Mouse (Mus musculus): ENCODE data around the gene Gbp6. TPM values are rescaled to one million over a fixed set of nuclear protein-coding genes. Genes with fewer than 3 reads are reported as not detected.
A peak's percentile ranks its signal among the peaks of the same experiment; 100 is the strongest.
"Not testable (repeated sequence)": the region's sequence is repeated elsewhere in the genome, so short reads cannot be mapped to it uniquely, and the experiment has no call there.

The Gbp6 gene
- 5.7 and 6.0 TPM in 2 replicates for total RNA-seq (2021)
- long read RNA-seq, experiment 1, partial matches to known transcripts = 0 of 7 reads
- long read RNA-seq, experiment 1, other reads (novel, unspliced or antisense) = 3 of 7 reads
- long read RNA-seq, experiment 2, partial matches to known transcripts = 0 of 2 reads
- long read RNA-seq, experiment 2, other reads (novel, unspliced or antisense) = 0 of 2 reads

DNA sequence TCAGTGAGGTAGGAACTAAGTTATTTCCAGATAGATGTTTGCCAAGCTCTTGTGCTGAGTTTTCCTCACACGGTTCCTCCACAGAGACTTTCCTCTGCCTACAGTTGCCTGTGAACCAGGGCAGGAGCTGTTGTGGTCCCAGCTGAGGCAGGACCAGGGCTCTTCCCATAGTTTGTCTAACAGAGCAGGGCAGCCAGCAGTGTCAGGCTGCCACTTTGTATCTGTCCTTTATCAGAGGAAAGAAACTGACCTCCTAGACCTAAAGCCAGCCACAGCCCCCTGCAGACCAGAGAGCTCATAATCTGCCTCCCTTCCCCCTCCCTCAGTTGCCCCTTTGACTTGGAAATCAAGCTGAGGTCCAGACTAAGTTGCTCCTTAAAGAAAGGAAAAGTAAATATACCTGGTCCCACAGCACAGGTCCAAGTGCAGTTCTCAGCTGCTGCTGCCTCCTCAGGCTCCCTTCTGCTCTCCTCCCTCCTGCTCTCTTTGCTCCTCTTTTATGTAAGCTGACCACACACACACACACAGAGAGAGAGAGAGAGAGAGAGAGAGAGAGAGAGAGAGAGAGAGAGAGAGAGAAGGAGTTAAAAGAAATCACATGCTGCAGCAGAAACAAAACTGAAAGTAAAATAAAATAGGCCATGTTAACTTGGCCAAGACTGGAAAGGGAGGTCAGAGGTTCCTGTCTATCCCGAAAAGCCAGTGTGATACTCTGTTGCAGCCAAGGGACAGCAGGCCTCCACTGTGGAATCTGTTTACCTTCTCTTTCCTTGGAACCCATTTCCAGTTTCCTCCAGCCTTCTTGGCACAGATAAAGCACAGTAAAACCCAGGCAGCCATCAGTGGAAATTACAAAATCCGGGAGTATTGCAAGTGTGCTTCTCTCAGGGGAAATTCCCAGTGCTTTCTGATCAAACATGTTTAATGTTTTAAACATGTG, at the start of gene Gbp6, which contains the start of gene Gm43302:
TSS of gene Gbp6 (minus strand) at position 473 of the 940 bp plus-strand sequence.
TSS of gene Gm43302 (minus strand) at position 470 of the 940 bp plus-strand sequence.
- DNase-seq = peak; percentile 44

DNA sequence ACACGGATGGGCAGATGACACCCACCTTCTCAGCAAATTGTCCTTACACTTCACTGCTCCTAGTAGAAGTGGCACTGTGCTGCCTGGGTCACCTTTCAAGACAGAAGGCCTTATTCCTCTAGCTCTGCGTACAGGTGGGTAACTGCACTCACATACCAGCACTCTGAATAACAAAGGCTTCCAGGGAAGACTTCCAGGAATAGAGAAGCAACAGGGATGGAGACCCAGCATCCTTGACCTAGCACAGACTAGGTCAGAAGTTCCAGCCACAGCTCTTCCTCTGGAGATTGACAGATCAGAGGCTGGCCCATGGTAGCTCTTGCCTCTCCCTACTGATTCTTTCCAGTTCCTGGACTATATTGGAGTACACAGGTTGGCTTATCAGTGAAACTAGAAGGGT, 47.8 kb upstream of the Gbp6 start:
- no peak for DNase-seq

DNA sequence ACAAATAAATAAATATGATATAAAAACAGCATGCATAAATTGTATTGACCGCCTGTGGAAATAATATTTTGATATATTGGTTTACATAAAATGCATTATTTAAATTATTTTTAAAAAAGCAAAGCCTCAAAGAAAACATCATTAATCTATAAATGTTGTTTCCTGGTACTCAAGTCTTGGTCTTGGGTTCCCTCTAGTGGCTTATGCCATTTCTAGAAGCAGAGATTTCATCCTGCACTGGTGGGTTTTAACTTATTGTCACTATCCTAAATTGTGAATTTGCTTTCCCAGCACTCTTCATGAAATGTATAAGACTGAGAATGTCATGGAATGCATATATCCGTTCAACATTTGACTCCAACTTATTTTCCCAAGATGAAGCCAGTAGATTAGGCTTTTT, 29.0 kb upstream of the Gbp6 start:
- peak; percentile 20 for DNase-seq

DNA sequence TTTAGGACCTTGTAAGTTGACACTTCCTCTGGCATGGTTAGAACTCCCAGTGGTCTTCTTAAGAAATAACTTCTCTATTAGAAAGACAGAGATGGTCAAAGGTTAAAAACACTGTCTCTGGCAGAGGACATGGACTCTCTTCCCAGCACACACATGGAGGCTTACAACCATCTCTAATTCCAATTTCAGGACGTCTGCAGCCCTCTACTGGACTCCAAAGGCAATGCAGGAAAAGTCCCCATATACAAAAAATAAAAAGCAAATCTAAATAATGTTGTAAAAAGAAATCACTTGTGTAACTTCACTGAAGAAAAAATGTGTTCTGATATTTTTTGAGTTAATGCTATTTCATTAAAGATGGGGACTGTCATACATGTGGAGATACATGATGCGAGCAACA, 17.4 kb upstream of the Gbp6 start:
- no peak for DNase-seq

DNA sequence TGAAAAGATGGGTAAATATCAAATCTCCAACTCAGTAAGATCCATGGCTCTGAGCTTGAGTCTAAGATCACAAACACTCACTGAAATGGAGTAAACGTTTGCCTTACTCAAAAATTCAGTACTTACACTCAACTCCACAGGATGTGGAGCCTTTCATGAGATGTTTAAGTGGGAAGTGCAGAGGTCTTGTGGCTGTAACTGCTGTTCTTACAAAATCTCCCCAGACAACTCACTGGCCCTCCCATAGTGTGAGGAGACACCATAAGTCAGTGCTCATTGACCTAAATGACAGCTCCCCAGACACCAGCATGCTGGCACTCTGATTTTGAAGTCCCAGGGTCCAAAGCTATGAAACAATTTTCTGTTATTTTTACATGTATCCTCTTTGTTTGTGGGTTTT, 15.7 kb upstream of the Gbp6 start:
- not testable (repeated sequence) for DNase-seq

DNA sequence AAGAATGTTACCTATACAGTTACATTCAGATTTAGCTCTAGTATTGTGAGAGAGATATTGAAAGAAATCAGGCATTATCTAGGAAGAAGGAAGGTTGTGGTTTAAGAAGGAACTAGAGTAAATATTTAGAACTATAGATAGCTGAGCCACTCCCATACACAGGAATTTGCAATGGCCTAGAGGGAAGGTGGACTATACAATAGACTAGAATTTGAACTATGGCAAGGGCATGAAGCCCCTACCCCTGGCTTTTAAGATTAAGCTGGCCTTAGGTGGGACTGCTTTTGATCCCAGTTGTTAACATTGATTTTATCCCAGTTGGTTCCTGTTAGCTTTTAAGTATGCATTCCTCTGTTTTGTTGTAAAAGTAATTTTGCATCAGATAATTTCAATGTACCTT, 13.4 kb upstream of the Gbp6 start:
- not testable (repeated sequence) for DNase-seq

DNA sequence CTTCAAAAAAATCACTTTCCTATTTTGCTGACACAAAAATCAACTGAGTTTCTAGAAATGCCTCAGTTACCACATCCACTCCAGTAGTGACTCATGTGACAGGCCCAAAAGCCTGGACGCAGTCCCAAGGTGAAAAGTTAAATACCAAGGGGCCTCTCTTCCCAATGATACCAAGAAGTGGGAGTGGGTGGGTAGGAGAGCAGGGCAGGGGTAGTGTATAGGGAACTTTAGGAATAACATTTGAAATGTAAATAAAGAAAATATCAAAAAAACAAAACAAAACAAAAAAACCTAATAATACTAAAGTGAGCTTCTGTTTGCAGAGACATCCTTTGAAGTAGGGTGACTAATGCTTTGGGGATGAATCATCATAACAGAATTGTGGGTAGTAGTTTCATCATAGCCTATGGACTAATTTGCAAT, 12.7 kb upstream of the Gbp6 start:
- DNase-seq = peak; percentile 46

DNA sequence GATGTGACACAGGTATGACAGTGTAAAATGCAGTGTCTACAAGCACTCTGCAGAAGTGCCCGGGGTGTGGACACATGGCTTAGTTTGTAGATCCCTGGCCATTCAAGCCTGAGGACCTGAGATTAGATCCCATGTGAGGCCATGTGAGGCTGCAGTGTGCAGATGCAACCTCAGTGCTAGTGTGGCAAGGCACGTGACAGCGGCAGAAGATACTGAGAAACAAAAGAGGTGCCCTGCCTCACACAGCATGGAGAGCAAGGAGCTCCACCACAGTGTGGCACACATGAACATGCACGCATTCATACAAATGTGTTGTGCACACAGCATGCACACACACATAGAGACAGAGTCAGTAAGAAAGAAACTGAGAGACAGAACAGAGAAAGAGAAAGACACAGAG, 12.2 kb upstream of the Gbp6 start:
- peak; percentile 5 for DNase-seq

DNA sequence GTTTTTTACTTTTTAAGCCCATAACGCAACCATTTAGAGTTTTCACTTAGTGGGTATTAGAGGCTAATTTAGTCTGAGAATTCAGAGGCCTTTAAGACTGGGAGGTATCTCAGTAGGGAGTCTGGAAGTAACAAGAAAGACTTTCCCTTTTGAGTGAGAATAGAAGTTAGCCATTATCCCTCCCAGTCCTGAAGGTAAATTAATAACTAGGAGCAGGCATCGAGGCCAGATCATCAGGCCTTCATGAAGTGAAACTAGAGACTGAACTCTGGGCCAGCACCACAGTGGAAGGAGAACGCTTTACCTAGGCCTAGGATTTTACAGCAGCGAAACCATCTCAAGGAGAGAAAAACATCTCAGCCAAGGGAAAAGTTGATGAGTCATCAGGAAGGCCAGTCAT, 8.5 kb upstream of the Gbp6 start:
- DNase-seq = no peak

DNA sequence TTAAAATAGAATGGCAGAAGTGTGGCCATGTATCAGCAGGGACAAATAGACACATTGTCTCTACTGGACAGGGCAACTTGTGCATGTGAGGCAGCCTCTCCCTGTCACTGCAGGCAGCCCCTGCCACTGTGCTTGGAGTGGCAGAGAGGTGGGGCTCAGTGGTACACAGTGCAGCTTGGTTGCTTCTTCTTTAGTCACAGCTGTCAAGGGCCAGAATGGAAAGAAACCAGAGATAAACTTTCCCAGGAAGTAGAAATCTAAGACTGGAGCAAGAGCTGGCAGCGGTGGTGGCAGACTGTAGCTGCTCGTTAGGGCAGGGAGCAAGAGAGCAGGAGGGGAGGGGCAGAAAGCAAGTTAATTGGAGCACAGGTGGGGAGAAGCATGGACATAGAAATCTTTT, 8.0 kb upstream of the Gbp6 start:
- DNase-seq = no peak

DNA sequence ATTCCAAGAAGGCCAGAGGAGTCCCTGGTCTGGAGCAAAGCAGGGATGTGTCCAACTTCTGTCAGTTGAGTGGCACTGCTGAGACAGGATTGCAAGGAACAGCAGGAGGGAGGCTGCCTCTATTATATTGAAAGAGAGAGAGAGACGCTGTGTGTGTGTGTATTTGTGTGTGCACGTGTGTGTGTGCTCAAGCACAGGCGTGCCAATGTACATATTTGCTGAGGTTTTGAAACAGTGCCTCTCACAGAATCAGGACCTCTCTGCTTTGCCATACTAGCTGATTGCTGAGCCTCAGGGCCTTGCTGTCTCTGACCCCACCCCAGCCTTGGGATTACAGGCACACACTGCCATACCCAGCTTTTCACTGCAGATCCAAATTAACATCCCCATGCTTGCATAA, 2.2 kb upstream of the Gbp6 start:
- DNase-seq = no peak

DNA sequence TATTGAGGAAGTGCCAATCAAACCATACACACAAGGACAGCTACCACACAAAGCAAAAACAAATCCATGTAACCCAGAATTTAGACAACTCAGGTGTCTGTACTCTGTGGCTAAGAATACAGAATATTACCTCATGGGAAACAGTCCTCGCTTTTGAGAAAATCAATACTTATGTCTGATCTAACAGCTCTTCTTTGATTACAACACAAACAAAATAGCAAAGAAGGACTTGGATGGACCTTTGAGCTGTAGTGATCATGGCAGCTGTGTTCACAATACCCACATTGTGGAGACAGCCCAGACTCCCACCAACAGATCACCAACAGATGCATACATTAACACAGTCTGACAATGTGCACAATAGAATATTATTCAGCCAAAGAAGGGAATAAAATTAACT, 1.0 kb downstream of the Gbp6 start:
- no peak for DNase-seq

DNA sequence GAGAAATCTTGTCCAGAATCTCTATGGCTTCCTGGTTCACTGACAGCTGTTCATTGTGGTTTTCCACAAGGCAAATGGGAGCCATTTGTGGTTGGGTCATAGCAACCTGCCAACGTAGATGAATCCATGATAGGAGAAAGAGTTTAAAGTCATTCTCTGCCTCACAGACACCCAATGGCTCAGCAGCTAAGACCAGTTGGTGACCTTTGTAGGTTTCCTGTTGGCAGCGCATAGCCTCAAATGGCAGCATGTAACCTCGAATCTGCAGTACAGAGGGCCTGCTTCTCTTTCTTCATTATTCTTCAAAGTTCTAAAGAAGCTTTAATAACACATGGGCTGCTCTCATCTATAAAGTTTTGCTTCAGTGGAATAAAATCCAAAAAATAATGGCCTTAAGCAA, 2.6 kb downstream of the Gbp6 start:
- DNase-seq = not testable (repeated sequence)

DNA sequence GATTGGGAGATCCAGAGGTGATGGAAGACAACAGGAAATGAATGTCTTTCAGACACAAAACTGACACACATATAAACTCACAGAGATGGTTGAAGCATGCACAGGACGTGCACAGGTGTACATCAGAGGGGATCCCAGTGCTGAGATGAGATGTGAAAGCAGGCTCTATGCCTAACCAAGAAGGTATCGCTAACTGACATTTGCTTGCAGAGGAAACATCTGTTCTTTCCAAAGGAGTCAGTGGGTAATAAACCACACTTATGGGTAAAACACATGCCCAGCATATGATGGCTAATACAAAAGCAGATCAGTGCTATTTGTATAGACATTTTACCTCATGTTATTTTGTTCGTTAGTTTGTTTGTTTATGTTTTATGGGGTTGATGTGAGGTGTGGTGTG, 32.8 kb downstream of the Gbp6 start:
- DNase-seq = not testable (repeated sequence)

DNA sequence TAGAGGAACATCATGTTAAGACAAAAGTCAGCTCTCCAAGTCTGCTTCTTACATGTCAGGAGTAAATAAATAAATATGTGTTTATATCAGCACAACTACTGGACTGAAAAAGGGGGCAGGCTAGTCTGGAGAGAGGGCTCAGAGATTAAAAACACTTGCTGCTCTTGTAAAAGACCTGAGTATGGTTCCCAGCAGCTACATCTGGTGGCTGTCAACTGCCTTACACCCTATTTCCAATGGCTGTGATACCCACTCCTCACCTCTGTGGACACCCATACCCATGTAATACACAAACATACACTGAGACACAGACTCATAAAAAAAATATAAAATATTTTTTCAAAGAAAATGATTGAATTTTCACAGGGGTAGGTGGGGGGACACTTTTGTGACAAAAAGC, 41.0 kb downstream of the Gbp6 start:
- no peak for DNase-seq

DNA sequence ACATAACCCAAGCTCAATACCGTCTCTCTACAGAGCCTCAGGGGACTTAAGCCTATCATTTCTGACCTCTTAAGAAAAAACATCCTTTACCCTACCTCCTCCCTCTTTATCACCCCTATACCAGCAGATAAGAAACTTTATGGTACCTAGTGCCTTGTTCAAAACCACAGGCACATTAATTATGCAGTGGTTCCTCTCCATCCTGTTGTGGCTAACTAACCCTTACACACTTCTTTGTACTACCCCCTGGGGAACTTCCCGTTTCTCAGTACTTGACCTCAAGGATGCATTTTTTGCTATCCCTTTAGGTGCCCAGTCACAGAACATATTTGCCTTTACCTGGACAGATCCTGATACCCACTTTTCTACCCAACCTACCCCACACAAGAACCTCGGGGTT, 48.8 kb downstream of the Gbp6 start:
- not testable (repeated sequence) for DNase-seq

DNA sequence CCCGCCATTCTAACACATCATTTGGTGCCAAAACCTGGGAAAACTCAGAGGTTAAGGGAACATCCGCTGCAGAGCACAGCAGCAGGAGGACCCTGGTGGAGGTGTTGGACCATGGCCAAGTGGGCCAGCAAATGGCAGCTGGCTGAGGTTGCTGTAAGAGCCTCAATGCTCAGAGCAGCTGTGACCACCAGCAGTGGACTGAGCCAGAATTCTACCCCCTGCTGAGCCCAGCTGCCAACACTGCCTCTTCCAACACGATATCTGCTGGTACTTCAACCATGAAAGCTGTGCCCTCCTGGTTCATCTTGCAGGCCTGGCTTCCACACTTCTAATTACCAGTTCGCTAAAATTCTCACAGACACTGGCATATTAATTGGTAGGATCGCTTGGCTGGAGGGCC, 52.5 kb downstream of the Gbp6 start:
- not testable (repeated sequence) for DNase-seq

DNA sequence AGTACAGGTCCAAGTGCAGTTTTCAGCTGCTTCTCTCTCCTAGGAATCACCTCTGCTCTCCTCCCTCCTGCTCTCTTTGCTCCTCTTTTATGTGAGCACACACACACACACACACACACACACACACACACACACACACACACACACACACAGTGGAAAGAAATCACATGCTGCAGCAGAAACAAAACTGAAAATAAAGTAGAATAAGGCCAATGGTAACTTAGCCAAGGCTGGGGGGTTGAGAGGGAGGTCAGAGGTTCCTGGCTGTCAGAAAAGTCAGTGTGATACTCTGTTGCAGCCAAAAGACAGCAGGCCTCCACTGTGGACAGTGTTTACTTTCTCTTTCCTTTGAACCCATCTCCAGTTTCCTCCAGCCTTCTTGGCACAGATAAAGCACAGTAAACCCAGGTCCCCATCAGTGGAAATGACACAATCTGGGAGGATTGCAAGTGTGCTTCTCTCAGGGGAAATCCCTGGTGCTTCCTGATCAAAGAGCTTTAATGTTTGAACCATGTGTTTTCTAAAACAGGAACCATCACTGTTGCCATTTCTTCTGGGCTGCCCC, 53.9 kb downstream of the Gbp6 start, which contains the start of gene Gbp10:
TSS of gene Gbp10 (minus strand) at position 51 of the 565 bp plus-strand sequence.
- peak; percentile 6 for DNase-seq

DNA sequence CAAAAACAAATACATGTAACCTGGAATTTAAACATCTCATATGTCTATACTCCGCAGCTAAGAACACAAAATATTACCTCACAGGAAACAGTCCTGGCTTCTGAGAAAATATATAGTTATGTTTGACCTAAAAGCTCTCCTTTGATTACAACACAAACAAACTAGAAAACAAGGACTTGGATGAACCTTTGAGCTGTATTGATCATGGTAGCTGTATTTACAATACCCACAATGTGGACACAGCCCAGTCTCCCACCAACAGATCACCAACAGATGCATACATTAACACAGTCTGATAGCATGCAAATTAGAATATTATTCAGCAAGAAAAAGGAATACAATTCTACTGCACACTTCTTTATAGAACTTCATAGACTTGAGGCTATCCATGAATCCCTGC, 55.1 kb downstream of the Gbp6 start:
- DNase-seq = not testable (repeated sequence)

DNA sequence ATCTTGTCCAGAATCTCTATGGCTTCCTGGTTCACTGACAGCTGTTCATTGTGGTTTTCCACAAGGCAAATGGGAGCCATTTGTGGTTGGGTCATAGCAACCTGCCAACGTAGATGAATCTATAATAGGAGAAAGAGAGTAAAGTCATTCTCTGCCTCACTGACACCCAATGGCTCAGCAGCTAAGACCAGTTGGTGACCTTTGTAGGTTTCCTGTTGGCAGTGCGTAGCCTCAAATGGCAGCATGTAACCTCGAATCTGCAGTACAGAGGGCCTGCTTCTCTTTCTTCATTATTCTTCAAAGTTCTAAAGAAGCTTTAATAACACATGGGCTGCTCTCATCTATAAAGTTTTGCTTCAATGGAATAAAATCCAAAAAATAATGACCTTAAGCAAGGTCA, 57.5 kb downstream of the Gbp6 start:
- not testable (repeated sequence) for DNase-seq

Measured in adrenal gland, postnatal 14 days (tissue).